Mouse (Mus musculus): ENCODE results near the gene Epb41l3. TPM values are rescaled to one million over a fixed set of nuclear protein-coding genes. Genes with fewer than 3 reads are reported as not detected.

Gene Epb41l3
- polyA plus RNA-seq, 1 experiment from 2014 or later: 142 TPM

- Histone ChIP-seq H3K27ac (ENCODE audit: low read length) (peak overlapping the region; percentile 85), H3K9ac (ENCODE audit: low read depth, low read length) (no peak overlapping the region; the same call in 1 of the 2 replicates), H3K36me3 (ENCODE audit: control insufficient read depth, insufficient read depth, low read length) (no peaks in the 10 kb centered on the region), H3K4me3 (ENCODE audit: low read length) (0 out of 2 replicates have a peak overlapping the region, but pooled peaks have one; percentile 0), H3K9me3 (ENCODE audit: control insufficient read depth, low read length) (no peaks in the 10 kb centered on the region), H3K27me3 (replicated peaks; ENCODE audit: control insufficient read depth, insufficient read depth, low read length) (no peaks in the 10 kb centered on the region), H3K4me2 (ENCODE audit: low read depth, low read length) (peak overlapping the region; percentile 27), H3K4me1 (ENCODE audit: control insufficient read depth, insufficient read depth, low read length) (0 out of 2 replicates have a peak, but pooled peaks cover 3% of the 10 kb centered on the region)
- ATAC-seq: peak; percentile 86
- 33% methylated on average over 11 of the region's 11 CpGs for WGBS
Measured at GRCm38 (mm10) chr17:69067937-69068739, 7.3 kb upstream of the Epb41l3 start.

DNA sequence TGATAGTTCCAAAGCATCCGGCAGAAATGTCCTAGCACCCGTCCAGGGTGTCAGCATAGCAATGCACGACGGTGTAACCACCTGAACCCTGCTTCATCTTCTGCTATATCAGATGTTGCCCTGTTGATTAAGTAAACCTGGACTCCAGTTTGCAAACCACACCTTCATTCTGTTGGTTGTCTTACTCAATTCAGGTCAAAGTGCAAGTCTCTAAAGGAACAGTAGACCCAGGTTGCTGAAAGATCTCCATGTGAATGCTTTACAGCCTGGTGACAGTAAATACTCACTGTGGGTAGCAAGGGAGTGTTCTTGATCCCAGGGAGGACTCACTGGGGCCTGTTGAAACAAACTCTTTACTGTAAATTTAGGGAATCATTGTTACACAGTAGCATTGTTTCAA lies 1.4 kb upstream of the Epb41l3 start:
- Histone ChIP-seq H3K9ac (ENCODE audit: low read depth, low read length) (no peak overlapping the region), H3K4me2 (ENCODE audit: low read depth, low read length) (no peak overlapping the region), H3K4me3 (ENCODE audit: low read length) (no peak overlapping the region), H3K36me3 (ENCODE audit: control insufficient read depth, insufficient read depth, low read length) (no peaks in the 10 kb centered on the region), H3K9me3 (ENCODE audit: control insufficient read depth, low read length) (no peaks in the 10 kb centered on the region), H3K27ac (ENCODE audit: low read length) (peak overlapping the region; percentile 74), H3K27me3 (replicated peaks; ENCODE audit: control insufficient read depth, insufficient read depth, low read length) (peaks cover 3% of the 10 kb centered on the region; the same call in 1 of the 2 replicates), H3K4me1 (ENCODE audit: control insufficient read depth, insufficient read depth, low read length) (peaks cover under 1% of the 10 kb centered on the region; the same call in 1 of the 2 replicates)
- peak; percentile 69 for ATAC-seq
- WGBS: 69% methylated on average over 4 of the region's 4 CpGs

- Histone ChIP-seq H3K4me3 (ENCODE audit: low read length) (peak overlapping the region; percentile 71), H3K9me3 (ENCODE audit: control insufficient read depth, low read length) (no peaks in the 10 kb centered on the region), H3K27me3 (replicated peaks; ENCODE audit: control insufficient read depth, insufficient read depth, low read length) (peaks cover 3% of the 10 kb centered on the region; the same call in 1 of the 2 replicates), H3K27ac (ENCODE audit: low read length) (peak overlapping the region; percentile 49), H3K4me2 (ENCODE audit: low read depth, low read length) (peak overlapping the region; percentile 92), H3K36me3 (ENCODE audit: control insufficient read depth, insufficient read depth, low read length) (no peaks in the 10 kb centered on the region), H3K9ac (ENCODE audit: low read depth, low read length) (peak overlapping the region; percentile 75), H3K4me1 (ENCODE audit: control insufficient read depth, insufficient read depth, low read length) (peaks cover 3% of the 10 kb centered on the region; the same call in 1 of the 2 replicates)
- 0% methylated on average over 28 of the region's 28 CpGs for WGBS
- ATAC-seq: peak; percentile 67
Measured at GRCm38 (mm10) chr17:69076238-69076625, 749 bp downstream of the Epb41l3 start.

GRCm38 (mm10) chr17:69076747-69077543 lies 1.5 kb downstream of the Epb41l3 start:
- Histone ChIP-seq H3K4me1 (ENCODE audit: control insufficient read depth, insufficient read depth, low read length) (peaks cover 3% of the 10 kb centered on the region; the same call in 1 of the 2 replicates), H3K9ac (ENCODE audit: low read depth, low read length) (peak overlapping the region; percentile 75), H3K4me2 (ENCODE audit: low read depth, low read length) (peak overlapping the region; percentile 92), H3K36me3 (ENCODE audit: control insufficient read depth, insufficient read depth, low read length) (no peaks in the 10 kb centered on the region), H3K27me3 (replicated peaks; ENCODE audit: control insufficient read depth, insufficient read depth, low read length) (peaks cover 3% of the 10 kb centered on the region; the same call in 1 of the 2 replicates), H3K27ac (ENCODE audit: low read length) (peak overlapping the region; percentile 49), H3K4me3 (ENCODE audit: low read length) (peak overlapping the region; percentile 71), H3K9me3 (ENCODE audit: control insufficient read depth, low read length) (no peaks in the 10 kb centered on the region)
- WGBS: 4% methylated on average over 25 of the region's 25 CpGs
- peak; percentile 49 for ATAC-seq

DNA sequence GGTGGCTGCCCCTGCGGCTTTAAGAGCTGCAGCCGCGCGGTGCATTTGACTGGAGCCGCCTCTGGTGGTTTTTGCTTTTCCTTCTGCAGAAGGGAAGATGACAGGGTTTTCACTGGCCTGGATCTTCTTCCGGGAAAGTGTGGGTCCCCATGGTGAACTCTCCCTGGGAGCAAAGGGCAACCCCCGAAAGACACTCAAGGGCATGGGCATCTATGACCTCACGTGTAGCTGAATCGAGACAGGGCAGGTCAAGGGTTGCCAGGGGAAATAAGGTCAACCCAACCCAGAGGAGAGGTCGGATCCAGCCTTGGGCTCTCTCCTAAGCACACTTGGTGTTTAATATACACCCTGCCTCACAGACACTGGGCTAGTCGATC lies 2.0 kb downstream of the Epb41l3 start:
- peak overlapping the region; percentile 49 for H3K27ac ChIP-seq (ENCODE audit: low read length)
- H3K9ac ChIP-seq (ENCODE audit: low read depth, low read length): peak overlapping the region; percentile 75

DNA sequence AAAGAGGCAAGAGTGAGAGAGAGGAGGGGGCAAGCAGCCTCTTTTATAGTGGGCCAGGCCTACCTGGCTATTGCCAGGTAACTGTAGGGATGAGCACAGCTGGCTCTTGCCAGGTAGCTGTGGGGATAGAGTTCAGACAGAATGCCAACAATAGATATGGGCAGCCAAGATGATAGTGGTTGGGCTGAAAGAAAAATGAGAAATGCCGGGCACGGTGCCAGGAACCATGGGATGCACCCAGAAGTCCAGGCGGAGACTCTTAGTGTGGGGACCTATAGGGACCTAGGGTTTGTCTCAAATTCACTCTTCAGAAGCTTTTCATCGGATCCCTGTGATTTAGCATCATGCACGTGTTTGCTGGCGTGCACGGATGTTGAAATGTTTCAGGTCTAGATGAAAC lies 6.8 kb downstream of the Epb41l3 start:
- no peaks in the 10 kb centered on the region for H3K36me3 ChIP-seq (ENCODE audit: control insufficient read depth, insufficient read depth, low read length)
- H3K4me3 ChIP-seq (ENCODE audit: low read length): no peak overlapping the region
- no peak overlapping the region for H3K27ac ChIP-seq (ENCODE audit: low read length)
- H3K4me1 ChIP-seq (ENCODE audit: control insufficient read depth, insufficient read depth, low read length): peaks cover 3% of the 10 kb centered on the region; the same call in 1 of the 2 replicates
- H3K9me3 ChIP-seq (ENCODE audit: control insufficient read depth, low read length): no peaks in the 10 kb centered on the region
- ATAC-seq: no peak
- H3K4me2 ChIP-seq (ENCODE audit: low read depth, low read length): no peak overlapping the region
- WGBS: 84% methylated on average over 7 of the region's 7 CpGs
- H3K9ac ChIP-seq (ENCODE audit: low read depth, low read length): no peak overlapping the region
- H3K27me3 ChIP-seq (replicated peaks; ENCODE audit: control insufficient read depth, insufficient read depth, low read length): peaks cover 1% of the 10 kb centered on the region; the same call in 1 of the 2 replicates

More for the DNA sequence above, 2.0 kb downstream of the Epb41l3 start:
- peak; percentile 2; the same call in 1 of the 2 replicates for ATAC-seq
- WGBS: 20% methylated on average over 11 of the region's 11 CpGs
- Histone ChIP-seq H3K27me3 (replicated peaks; ENCODE audit: control insufficient read depth, insufficient read depth, low read length) (peaks cover 3% of the 10 kb centered on the region; the same call in 1 of the 2 replicates), H3K4me1 (ENCODE audit: control insufficient read depth, insufficient read depth, low read length) (peaks cover 3% of the 10 kb centered on the region; the same call in 1 of the 2 replicates), H3K4me3 (ENCODE audit: low read length) (peak overlapping the region; percentile 71), H3K9me3 (ENCODE audit: control insufficient read depth, low read length) (no peaks in the 10 kb centered on the region), H3K4me2 (ENCODE audit: low read depth, low read length) (peak overlapping the region; percentile 92), H3K36me3 (ENCODE audit: control insufficient read depth, insufficient read depth, low read length) (no peaks in the 10 kb centered on the region)

- H3K9ac ChIP-seq (ENCODE audit: low read depth, low read length): no peak overlapping the region
- no peak overlapping the region for H3K4me3 ChIP-seq (ENCODE audit: low read length)
- no peak overlapping the region for H3K4me2 ChIP-seq (ENCODE audit: low read depth, low read length)
- H3K9me3 ChIP-seq (ENCODE audit: control insufficient read depth, low read length): no peaks in the 10 kb centered on the region
- ATAC-seq: no peak
- WGBS: 86% methylated on average over 3 of the region's 3 CpGs
- no peaks in the 10 kb centered on the region for H3K4me1 ChIP-seq (ENCODE audit: control insufficient read depth, insufficient read depth, low read length)
- no peak overlapping the region for H3K27ac ChIP-seq (ENCODE audit: low read length)
- no peaks in the 10 kb centered on the region for H3K36me3 ChIP-seq (ENCODE audit: control insufficient read depth, insufficient read depth, low read length)
- H3K27me3 ChIP-seq (replicated peaks; ENCODE audit: control insufficient read depth, insufficient read depth, low read length): no peaks in the 10 kb centered on the region
Measured at GRCm38 (mm10) chr17:69091618-69092017, 16.1 kb downstream of the Epb41l3 start.

DNA sequence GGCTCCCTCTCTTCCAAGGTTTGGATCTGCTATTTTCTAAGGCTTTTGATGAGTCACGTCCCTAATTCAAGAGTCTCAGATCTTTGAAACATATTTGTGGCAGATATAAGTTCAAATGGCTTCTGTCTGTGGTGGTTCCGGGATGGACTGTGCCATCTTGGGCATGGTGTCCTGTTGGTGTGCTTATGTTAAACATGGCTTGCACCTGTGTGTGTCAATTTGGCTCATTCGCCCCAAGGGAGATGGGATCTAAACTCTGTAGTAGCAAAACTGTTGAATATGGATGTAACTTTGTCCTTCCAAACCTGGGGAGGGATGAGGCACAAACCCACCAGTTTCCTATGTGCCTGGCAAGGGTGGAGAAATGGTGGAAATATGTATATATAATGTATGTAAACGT lies 21.6 kb downstream of the Epb41l3 start:
- no peak for ATAC-seq
- 87% methylated on average over 4 of the region's 4 CpGs for WGBS
- Histone ChIP-seq H3K27me3 (replicated peaks; ENCODE audit: control insufficient read depth, insufficient read depth, low read length) (no peaks in the 10 kb centered on the region), H3K4me1 (ENCODE audit: control insufficient read depth, insufficient read depth, low read length) (no peaks in the 10 kb centered on the region), H3K9me3 (ENCODE audit: control insufficient read depth, low read length) (no peaks in the 10 kb centered on the region), H3K4me3 (ENCODE audit: low read length) (no peak overlapping the region), H3K27ac (ENCODE audit: low read length) (no peak overlapping the region), H3K4me2 (ENCODE audit: low read depth, low read length) (no peak overlapping the region), H3K36me3 (ENCODE audit: control insufficient read depth, insufficient read depth, low read length) (no peaks in the 10 kb centered on the region), H3K9ac (ENCODE audit: low read depth, low read length) (no peak overlapping the region)

- Histone ChIP-seq H3K4me2 (ENCODE audit: low read depth, low read length) (no peak overlapping the region), H3K9me3 (ENCODE audit: control insufficient read depth, low read length) (no peaks in the 10 kb centered on the region), H3K36me3 (ENCODE audit: control insufficient read depth, insufficient read depth, low read length) (no peaks in the 10 kb centered on the region), H3K4me1 (ENCODE audit: control insufficient read depth, insufficient read depth, low read length) (no peaks in the 10 kb centered on the region), H3K27ac (ENCODE audit: low read length) (no peak overlapping the region), H3K9ac (ENCODE audit: low read depth, low read length) (no peak overlapping the region), H3K4me3 (ENCODE audit: low read length) (no peak overlapping the region), H3K27me3 (replicated peaks; ENCODE audit: control insufficient read depth, insufficient read depth, low read length) (no peaks in the 10 kb centered on the region)
- no peak for ATAC-seq
- 62% methylated on average over 7 of the region's 7 CpGs for WGBS
Measured at GRCm38 (mm10) chr17:69097955-69098354, 22.5 kb downstream of the Epb41l3 start.
